Mouse (Mus musculus) limb, embryonic 15.5 days (tissue): ENCODE data around the gene Ifi27l2b. TPM values are rescaled to one million over a fixed set of nuclear protein-coding genes. Genes with fewer than 3 reads are reported as not detected.
A peak's percentile ranks its signal among the peaks of the same experiment; 100 is the strongest.

ENCODE experiments used
- ATAC-seq: fragments of 200-750 bp; cut with Nextera tagmentation; 2 replicates; pipeline ENCODE4 v1.8.0; 2017; ENCODE audit warnings: low read depth, moderate TSS enrichment; ENCODE audit not compliant: insufficient number of reproducible peaks, low FRiP score, low TSS enrichment
- H3K27ac ChIP-seq: fragments of 300-500 bp; sonication (generic); 2 replicates; pipeline ENCODE4 v1.5.1; 2015; ENCODE audit warnings: moderate library complexity, mild to moderate bottlenecking, inconsistent platforms
- H3K27me3 ChIP-seq: fragments of 300-500 bp; sonication (generic); 2 replicates; pipeline ENCODE4 v1.6.1; 2015; ENCODE audit warnings: inconsistent platforms
- H3K36me3 ChIP-seq: fragments of 300-500 bp; sonication (generic); 2 replicates; pipeline ENCODE4 v1.6.1; 2015; ENCODE audit warnings: inconsistent platforms
- H3K4me1 ChIP-seq: fragments of 300-500 bp; sonication (generic); 2 replicates; pipeline ENCODE4 v1.6.1; 2015; ENCODE audit warnings: inconsistent platforms
- H3K4me2 ChIP-seq: fragments of 300-500 bp; sonication (generic); 2 replicates; pipeline ENCODE4 v1.6.1; 2015; ENCODE audit warnings: mild to moderate bottlenecking, inconsistent platforms
- H3K4me3 ChIP-seq: fragments of 300-500 bp; sonication (generic); 2 replicates; pipeline ENCODE4 v1.5.1; 2015; ENCODE audit warnings: mild to moderate bottlenecking, inconsistent platforms
- H3K9ac ChIP-seq: fragments of 300-500 bp; sonication (generic); 2 replicates; pipeline ENCODE4 v1.6.1; 2015; ENCODE audit warnings: inconsistent platforms
- H3K9me3 ChIP-seq: fragments of 300-500 bp; sonication (generic); 2 replicates; pipeline ENCODE4 v1.6.1; 2016; ENCODE audit warnings: inconsistent platforms
- WGBS: fragments of 180-500 bp; shearing (Covaris S2); methylation state at CpG from one replicate; pipeline ENCODE4 v1.1.7; 2015; 5-methylcytosine and 5-hydroxymethylcytosine counted together
- polyA plus RNA-seq: library from polyadenylated mRNA; unstranded; fragments of >200 nt; fragmentation: Nextera tagmentation; extraction: Ambion mirVana; gene quantifications from 2 replicates; pipeline ENCODE4 v1.2.1, GENCODE M21; 2015

The Ifi27l2b gene
- polyA plus RNA-seq, 1 experiment from 2014 or later = not detected

- H3K9me3 ChIP-seq = no peaks in the 10 kb centered on the region
- H3K4me3 ChIP-seq = peak within 1 kb of the TSS; percentile 27
- H3K36me3 ChIP-seq = no peaks in the 10 kb centered on the region
- peaks cover 4% of the 10 kb centered on the region; the same call in 1 of the 2 replicates for H3K4me1 ChIP-seq
- H3K4me2 ChIP-seq = peak within 1 kb of the TSS; percentile 38
- 47% methylated on average over 8 of the region's 8 CpGs for WGBS
- peak within 1 kb of the TSS; percentile 69 for H3K27ac ChIP-seq
- peak; percentile 87 for ATAC-seq
- H3K9ac ChIP-seq = no peak within 1 kb of the TSS
- no peaks in the 10 kb centered on the region for H3K27me3 ChIP-seq
Measured at GRCm38 (mm10) chr12:103433986-103434731, 22.9 kb downstream of the Ifi27l2b start, which contains the start of gene Ifi27. Ifi27 (plus strand) TSS chr12:103434211.

GRCm38 (mm10) chr12:103433430-103433829 is 23.6 kb downstream of the Ifi27l2b start:
- Histone ChIP-seq H3K36me3 (no peaks in the 10 kb centered on the region), H3K9me3 (no peaks in the 10 kb centered on the region), H3K4me3 (no peak overlapping the region), H3K27me3 (no peaks in the 10 kb centered on the region), H3K9ac (no peak overlapping the region), H3K4me1 (peaks cover 4% of the 10 kb centered on the region; the same call in 1 of the 2 replicates), H3K27ac (peak overlapping the region; percentile 69), H3K4me2 (no peak overlapping the region)
- 60% methylated on average over 2 of the region's 2 CpGs for WGBS
- no peak for ATAC-seq

- no peak for ATAC-seq
- no peak overlapping the region for H3K4me2 ChIP-seq
- peaks cover 22% of the 10 kb centered on the region for H3K4me1 ChIP-seq
- H3K9me3 ChIP-seq = no peaks in the 10 kb centered on the region
- H3K36me3 ChIP-seq = peaks cover 8% of the 10 kb centered on the region; the same call in 1 of the 2 replicates
- no peaks in the 10 kb centered on the region for H3K27me3 ChIP-seq
- no peak overlapping the region for H3K27ac ChIP-seq
- H3K9ac ChIP-seq = no peak overlapping the region
- WGBS = 87% methylated on average over 7 of the region's 7 CpGs
- no peak overlapping the region for H3K4me3 ChIP-seq
Measured at GRCm38 (mm10) chr12:103426710-103427109, 30.3 kb downstream of the Ifi27l2b start.

GRCm38 (mm10) chr12:103425729-103426470 is 31.1 kb downstream of the Ifi27l2b start, which contains the start of gene Ddx24:
Ddx24 (minus strand) TSS chr12:103425830.
- ATAC-seq = peak; percentile 99
- H3K4me3 ChIP-seq = peak within 1 kb of the TSS; percentile 93
- H3K4me1 ChIP-seq = peaks cover 27% of the 10 kb centered on the region
- peak within 1 kb of the TSS; percentile 78 for H3K9ac ChIP-seq
- H3K27ac ChIP-seq = peak within 1 kb of the TSS; percentile 47; the same call in 1 of the 2 replicates
- H3K4me2 ChIP-seq = peak within 1 kb of the TSS; percentile 63
- H3K36me3 ChIP-seq = peaks cover 8% of the 10 kb centered on the region; the same call in 1 of the 2 replicates
- 2% methylated on average over 32 of the region's 33 CpGs for WGBS
- no peaks in the 10 kb centered on the region for H3K9me3 ChIP-seq
- no peaks in the 10 kb centered on the region for H3K27me3 ChIP-seq

GRCm38 (mm10) chr12:103425016-103425728 is 31.9 kb downstream of the Ifi27l2b start:
- Histone ChIP-seq H3K4me1 (peaks cover 27% of the 10 kb centered on the region), H3K27ac (no peak overlapping the region), H3K4me2 (peak overlapping the region; percentile 63), H3K9me3 (no peaks in the 10 kb centered on the region), H3K36me3 (peaks cover 8% of the 10 kb centered on the region; the same call in 1 of the 2 replicates), H3K9ac (peak overlapping the region; percentile 78), H3K27me3 (no peaks in the 10 kb centered on the region), H3K4me3 (peak overlapping the region; percentile 93)
- 8% methylated on average over 33 of the region's 33 CpGs for WGBS
- ATAC-seq = no peak

- no peaks in the 10 kb centered on the region for H3K27me3 ChIP-seq
- no peak overlapping the region for H3K4me3 ChIP-seq
- ATAC-seq = no peak
- 96% methylated on average over 10 of the region's 10 CpGs for WGBS
- no peak overlapping the region for H3K4me2 ChIP-seq
- H3K9ac ChIP-seq = no peak overlapping the region
- H3K9me3 ChIP-seq = no peaks in the 10 kb centered on the region
- H3K4me1 ChIP-seq = no peaks in the 10 kb centered on the region
- H3K27ac ChIP-seq = no peak overlapping the region
- peaks cover 94% of the 10 kb centered on the region for H3K36me3 ChIP-seq
Measured at GRCm38 (mm10) chr12:103408144-103408543, 48.9 kb downstream of the Ifi27l2b start.

- Histone ChIP-seq H3K27ac (no peak within 1 kb of the TSS), H3K36me3 (peaks cover 93% of the 10 kb centered on the region), H3K9ac (no peak within 1 kb of the TSS), H3K4me3 (no peak within 1 kb of the TSS), H3K4me1 (no peaks in the 10 kb centered on the region), H3K27me3 (no peaks in the 10 kb centered on the region), H3K9me3 (no peaks in the 10 kb centered on the region), H3K4me2 (no peak within 1 kb of the TSS)
- WGBS = 92% methylated on average over 4 of the region's 4 CpGs
- no peak for ATAC-seq
Measured at GRCm38 (mm10) chr12:103407720-103408119, 49.3 kb downstream of the Ifi27l2b start, which contains the start of gene 9330161L09Rik. 9330161L09Rik (minus strand) TSS chr12:103407820.

- no peak overlapping the region for H3K9ac ChIP-seq
- no peak overlapping the region for H3K4me3 ChIP-seq
- no peak overlapping the region for H3K27ac ChIP-seq
- WGBS = 87% methylated on average over 18 of the region's 18 CpGs
- no peaks in the 10 kb centered on the region for H3K27me3 ChIP-seq
- H3K36me3 ChIP-seq = peaks cover 74% of the 10 kb centered on the region
- no peaks in the 10 kb centered on the region for H3K4me1 ChIP-seq
- no peaks in the 10 kb centered on the region for H3K9me3 ChIP-seq
- no peak overlapping the region for H3K4me2 ChIP-seq
- no peak for ATAC-seq
Measured at GRCm38 (mm10) chr12:103404131-103404530, 52.9 kb downstream of the Ifi27l2b start.

Other genes starting within 250 kb of the Ifi27l2b start
- 0.22 and 0.40 TPM in 2 replicates for gene Prima1, start 215.1 kb downstream of the Ifi27l2b start, polyA plus RNA-seq
- gene Fam181a, start 146.2 kb downstream of the Ifi27l2b start, polyA plus RNA-seq = not detected in 2 replicates
- gene Asb2, start 101.2 kb downstream of the Ifi27l2b start, polyA plus RNA-seq = 5.9 and 18.6 TPM in 2 replicates
- 9.8 and 10.8 TPM in 2 replicates for gene Otub2, start 68.5 kb downstream of the Ifi27l2b start, polyA plus RNA-seq
- gene 9330161L09Rik, start 49.4 kb downstream of the Ifi27l2b start, polyA plus RNA-seq = 0.29 and 0.30 TPM in 2 replicates
- 91.4 and 94.7 TPM in 2 replicates for gene Ddx24, start 31.4 kb downstream of the Ifi27l2b start, polyA plus RNA-seq
- 62.4 and 78.0 TPM in 2 replicates for gene Ifi27, start 23.0 kb downstream of the Ifi27l2b start, polyA plus RNA-seq
- 11.1 and 14.3 TPM in 2 replicates for gene Ifi27l2a, start 13.5 kb downstream of the Ifi27l2b start, polyA plus RNA-seq
- gene Ppp4r4, start 75.1 kb upstream of the Ifi27l2b start, polyA plus RNA-seq = 0.36 and 0.67 TPM in 2 replicates
- 0.23 TPM in 1 of 2 replicates, not detected in the other for gene Serpina10, start 174.2 kb upstream of the Ifi27l2b start, polyA plus RNA-seq
- 0.77 and 4.1 TPM in 2 replicates for gene Serpina6, start 200.0 kb upstream of the Ifi27l2b start, polyA plus RNA-seq
- not detected in 2 replicates for gene Serpina16, start 218.9 kb upstream of the Ifi27l2b start, polyA plus RNA-seq
- gene Serpina1f, start 238.3 kb upstream of the Ifi27l2b start, polyA plus RNA-seq = not detected in 2 replicates